Mouse (Mus musculus) cerebellum, adult 2 months (tissue): ENCODE data around the gene Bhlhe40.

Experiments used
- CTCF ChIP-seq: fragments of 200-500 bp; IDR thresholded peaks from 2 replicates; pipeline ENCODE4 v1.5.1; 2011; ENCODE audit warnings: low read depth, mild to moderate bottlenecking, control low read depth, low read length, moderate library complexity, borderline replicate concordance; ENCODE audit not compliant: insufficient read depth
- POLR2A ChIP-seq: fragments of 200-500 bp; IDR thresholded peaks from 2 replicates; pipeline ENCODE4 v1.6.1; 2011; ENCODE audit warnings: low read length, control low read depth, borderline replicate concordance; ENCODE audit not compliant: insufficient read depth

- TF ChIP-seq POLR2A = no peak
- no peak for TF ChIP-seq CTCF
These were observed 36.4 kb downstream of the Bhlhe40 start for GRCm38 (mm10) chr6:108696822-108697202.
